Mouse (Mus musculus) stomach, postnatal 0 days (tissue): ENCODE data around the gene Lrmda. TPM values are rescaled to one million over a fixed set of nuclear protein-coding genes. Genes with fewer than 3 reads are reported as not detected.

Source experiments
- ATAC-seq: fragments of 200-750 bp; cut with Nextera tagmentation; 2 replicates; pipeline ENCODE4 v1.8.0; 2017; ENCODE audit not compliant: low FRiP score, low TSS enrichment
- DNase-seq: peaks from one replicate; pipeline ENCODE4 v3.0.0-alpha.2; 2016; ENCODE audit warnings: low spot score
- H3K27ac ChIP-seq: fragments of 300-500 bp; sonication (generic); replicated peaks from 2 replicates; pipeline ENCODE4 v1.5.1; 2014; ENCODE audit warnings: mild to moderate bottlenecking, control low read depth
- H3K27me3 ChIP-seq: fragments of 300-500 bp; sonication (generic); 2 replicates; pipeline ENCODE4 v1.6.1; 2014; ENCODE audit warnings: low read length; ENCODE audit not compliant: control insufficient read depth, insufficient read depth
- H3K36me3 ChIP-seq: fragments of 300-500 bp; sonication (generic); 2 replicates; pipeline ENCODE4 v1.6.1; 2014; ENCODE audit warnings: low read length, mixed read lengths; ENCODE audit not compliant: control insufficient read depth, insufficient read depth
- H3K4me1 ChIP-seq: fragments of 300-500 bp; sonication (generic); replicated peaks from 2 replicates; pipeline ENCODE4 v1.6.1; 2014; ENCODE audit warnings: antibody characterized with exemption; ENCODE audit not compliant: control insufficient read depth, insufficient read depth
- H3K4me2 ChIP-seq: fragments of 300-500 bp; sonication (generic); replicated peaks from 2 replicates; pipeline ENCODE4 v1.6.1; 2014; ENCODE audit warnings: low read depth, mild to moderate bottlenecking, control low read depth, moderate library complexity
- H3K4me3 ChIP-seq: fragments of 300-500 bp; sonication (generic); 2 replicates; pipeline ENCODE4 v1.5.1; 2014; ENCODE audit warnings: low read depth, low read length, control low read depth
- H3K9ac ChIP-seq: fragments of 300-500 bp; sonication (generic); 2 replicates; pipeline ENCODE4 v1.6.1; 2014; ENCODE audit warnings: mild to moderate bottlenecking, low read length, control low read depth, mixed read lengths
- H3K9me3 ChIP-seq: fragments of 300-500 bp; sonication (generic); 2 replicates; pipeline ENCODE4 v1.6.1; 2016; ENCODE audit warnings: low read length; ENCODE audit not compliant: control insufficient read depth
- CTCF ChIP-seq: IDR thresholded peaks from 2 replicates; pipeline ENCODE4 v1.5.1; 2016; ENCODE audit warnings: antibody characterized with exemption, low read depth, mild to moderate bottlenecking, moderate library complexity
- EP300 ChIP-seq: optimal IDR thresholded peaks from 2 replicates; pipeline ENCODE3; 2016; ENCODE audit warnings: antibody characterized with exemption
- WGBS: fragments of 180-500 bp; shearing (Covaris S2); extraction: QIAGEN DNeasy Blood & Tissue Kit; methylation state at CpG from one replicate; pipeline ENCODE4 v1.1.7; 2014; 5-methylcytosine and 5-hydroxymethylcytosine counted together
- polyA plus RNA-seq: library from polyadenylated mRNA; unstranded; fragments of >200 nt; fragmentation: Nextera tagmentation; extraction: Ambion mirVana; gene quantifications from 2 replicates; pipeline ENCODE4 v1.2.1, GENCODE M21; 2015

The Lrmda gene
- polyA plus RNA-seq, 1 experiment from 2014 or later: 0.39 TPM

DNA sequence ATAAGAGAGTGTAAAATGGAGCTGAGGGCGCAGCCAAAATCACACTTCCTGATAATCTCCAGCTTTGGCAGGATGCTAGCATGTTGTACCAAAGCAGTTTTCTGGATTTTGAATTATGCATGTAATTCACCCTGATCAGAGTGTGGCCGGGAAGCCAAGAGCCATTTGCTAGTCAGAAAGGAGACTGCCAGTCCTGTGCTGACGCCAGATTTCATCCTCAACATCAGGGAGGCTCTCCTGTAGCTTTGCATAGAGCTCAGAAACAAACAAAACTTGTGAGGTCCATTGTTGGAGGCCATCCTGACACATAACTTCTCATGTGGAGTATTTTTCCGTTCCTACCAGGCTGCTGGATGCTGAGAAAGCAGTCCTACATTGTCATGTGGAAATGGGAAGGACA, 667.4 kb downstream of the Lrmda start:
- H3K27ac ChIP-seq: no peak overlapping the region

GRCm38 (mm10) chr14:22688399-22688798, 668.9 kb downstream of the Lrmda start:
- no peaks in the 10 kb centered on the region for H3K9me3 ChIP-seq
- no peak overlapping the region for H3K9ac ChIP-seq
- no peak overlapping the region for H3K4me2 ChIP-seq
- TF ChIP-seq CTCF (no peak), EP300 (no peak)
- ATAC-seq (no peak), DNase-seq (no peak)
- H3K36me3 ChIP-seq: no peaks in the 10 kb centered on the region
- no peaks in the 10 kb centered on the region for H3K4me1 ChIP-seq
- no peak overlapping the region for H3K27ac ChIP-seq
- 75% methylated on average over 2 of the region's 2 CpGs for WGBS
- H3K27me3 ChIP-seq: no peaks in the 10 kb centered on the region
- no peak overlapping the region for H3K4me3 ChIP-seq

More for the DNA sequence above, 667.4 kb downstream of the Lrmda start:
- no peak overlapping the region for H3K9ac ChIP-seq
- no peak overlapping the region for H3K4me2 ChIP-seq
- H3K27me3 ChIP-seq: no peaks in the 10 kb centered on the region
- no peaks in the 10 kb centered on the region for H3K4me1 ChIP-seq
- ATAC-seq (no peak), DNase-seq (no peak)
- TF ChIP-seq CTCF: no peak
- no peak for TF ChIP-seq EP300
- H3K4me3 ChIP-seq: no peak overlapping the region
- H3K9me3 ChIP-seq: no peaks in the 10 kb centered on the region
- WGBS: 54% methylated on average over 4 of the region's 4 CpGs
- no peaks in the 10 kb centered on the region for H3K36me3 ChIP-seq

DNA sequence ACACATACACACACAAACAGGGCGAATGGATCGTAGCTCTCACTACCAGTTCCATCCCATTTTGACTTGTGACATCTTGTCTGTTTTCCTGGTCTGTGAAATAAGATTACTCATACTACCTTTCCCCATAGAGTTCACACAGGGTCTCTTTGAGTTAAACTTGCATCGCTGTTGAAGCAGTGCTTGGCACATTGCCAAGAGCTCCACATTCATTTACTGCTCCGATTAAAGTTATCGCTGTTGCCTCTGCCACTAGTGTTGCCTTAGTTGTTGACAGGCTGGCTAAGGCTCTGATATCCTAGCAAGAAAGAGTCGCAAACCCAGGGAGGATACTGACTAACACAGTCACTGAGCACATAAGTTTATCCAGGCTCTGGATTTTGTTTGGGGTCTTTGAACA, 675.9 kb downstream of the Lrmda start:
- Histone ChIP-seq H3K4me2 (no peak overlapping the region), H3K27me3 (no peaks in the 10 kb centered on the region), H3K27ac (no peak overlapping the region), H3K9ac (no peak overlapping the region), H3K4me1 (no peaks in the 10 kb centered on the region), H3K4me3 (no peak overlapping the region), H3K36me3 (no peaks in the 10 kb centered on the region), H3K9me3 (no peaks in the 10 kb centered on the region)
- ATAC-seq (peak; percentile 71), DNase-seq (peak; percentile 67)
- TF ChIP-seq CTCF: no peak
- no peak for TF ChIP-seq EP300
- WGBS: 34% methylated on average over 6 of the region's 6 CpGs

DNA sequence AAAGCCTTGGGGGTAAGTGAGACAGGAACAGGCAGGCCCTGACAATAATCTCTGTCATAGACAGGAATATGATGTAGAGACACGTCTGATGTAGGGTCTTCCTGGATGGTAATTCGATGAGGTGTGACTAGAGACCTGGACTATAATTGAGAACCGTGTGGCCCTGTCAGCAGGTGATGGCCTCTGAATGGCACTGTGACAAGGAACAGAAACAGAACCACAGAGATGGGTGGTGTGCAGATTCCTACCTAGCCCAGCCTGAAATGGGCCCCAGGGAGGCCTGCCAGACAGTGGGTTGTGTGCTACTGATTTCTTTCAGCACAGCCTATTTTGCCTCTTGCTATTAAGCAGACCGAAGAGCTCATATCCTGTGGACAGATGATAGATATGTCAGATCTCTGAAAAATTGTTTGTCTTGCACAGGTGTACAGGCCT, 676.4 kb downstream of the Lrmda start:
- DNase-seq (no peak), ATAC-seq (no peak)
- TF ChIP-seq EP300: no peak
- no peak for TF ChIP-seq CTCF
- no peak overlapping the region for H3K9ac ChIP-seq
- no peaks in the 10 kb centered on the region for H3K27me3 ChIP-seq
- no peak overlapping the region for H3K4me3 ChIP-seq
- 47% methylated on average over 4 of the region's 4 CpGs for WGBS
- H3K9me3 ChIP-seq: no peaks in the 10 kb centered on the region
- H3K36me3 ChIP-seq: no peaks in the 10 kb centered on the region
- H3K4me1 ChIP-seq: no peaks in the 10 kb centered on the region
- H3K27ac ChIP-seq: no peak overlapping the region
- no peak overlapping the region for H3K4me2 ChIP-seq

GRCm38 (mm10) chr14:22700236-22700635, 680.7 kb downstream of the Lrmda start:
- Histone ChIP-seq H3K9ac (no peak overlapping the region), H3K36me3 (no peaks in the 10 kb centered on the region), H3K9me3 (no peaks in the 10 kb centered on the region), H3K4me2 (no peak overlapping the region), H3K27ac (no peak overlapping the region), H3K27me3 (no peaks in the 10 kb centered on the region), H3K4me3 (no peak overlapping the region), H3K4me1 (no peaks in the 10 kb centered on the region)
- 92% methylated on average over 1 of the region's 1 CpGs for WGBS
- ATAC-seq (no peak), DNase-seq (no peak)
- TF ChIP-seq EP300 (no peak), CTCF (no peak)

- no peak for DNase-seq
- Histone ChIP-seq H3K9me3 (no peaks in the 10 kb centered on the region), H3K4me3 (no peak overlapping the region), H3K9ac (no peak overlapping the region), H3K36me3 (no peaks in the 10 kb centered on the region), H3K27me3 (no peaks in the 10 kb centered on the region), H3K4me1 (no peaks in the 10 kb centered on the region), H3K4me2 (no peak overlapping the region), H3K27ac (no peak overlapping the region)
- TF ChIP-seq CTCF: no peak
- no peak for TF ChIP-seq EP300
- 86% methylated on average over 2 of the region's 2 CpGs for WGBS
- no peak for ATAC-seq
These were observed 681.2 kb downstream of the Lrmda start for GRCm38 (mm10) chr14:22700690-22701089.
